Mouse (Mus musculus) hindbrain, embryonic 14.5 days (tissue): ENCODE results near the gene Abcg4. TPM values are rescaled to one million over a fixed set of nuclear protein-coding genes. Genes with fewer than 3 reads are reported as not detected.
A peak's percentile ranks its signal among the peaks of the same experiment; 100 is the strongest.
"Not testable (repeated sequence)": the region's sequence is repeated elsewhere in the genome, so short reads cannot be mapped to it uniquely, and the experiment has no call there.

ENCODE experiments used
- ATAC-seq: fragments of 200-750 bp; cut with Nextera tagmentation; 2 replicates; pipeline ENCODE4 v1.8.0; 2017; ENCODE audit warnings: moderate number of reproducible peaks, mild to moderate bottlenecking, moderate TSS enrichment, moderate library complexity; ENCODE audit not compliant: low FRiP score
- DNase-seq: peaks from one replicate; pipeline ENCODE4 v3.0.0-alpha.2; 2015; ENCODE audit warnings: low spot score
- H3K27ac ChIP-seq: fragments of 300-500 bp; sonication (generic); 2 replicates; pipeline ENCODE4 v1.5.1; 2014; ENCODE audit warnings: mild to moderate bottlenecking, moderate library complexity
- H3K27me3 ChIP-seq: fragments of 300-500 bp; sonication (generic); 2 replicates; pipeline ENCODE4 v1.6.1; 2014; ENCODE audit warnings: mild to moderate bottlenecking, low read length, mixed read lengths; ENCODE audit not compliant: control insufficient read depth, insufficient read depth
- H3K36me3 ChIP-seq: fragments of 300-500 bp; sonication (generic); replicated peaks from 2 replicates; pipeline ENCODE4 v1.6.1; 2014; ENCODE audit not compliant: control insufficient read depth, insufficient read depth
- H3K4me1 ChIP-seq: fragments of 300-500 bp; sonication (generic); replicated peaks from 2 replicates; pipeline ENCODE4 v1.6.1; 2014; ENCODE audit warnings: antibody characterized with exemption, low read length, mixed read lengths; ENCODE audit not compliant: control insufficient read depth, insufficient read depth
- H3K4me2 ChIP-seq: fragments of 300-500 bp; sonication (generic); replicated peaks from 2 replicates; pipeline ENCODE4 v1.6.1; 2014; ENCODE audit warnings: mild to moderate bottlenecking, moderate library complexity
- H3K4me3 ChIP-seq: fragments of 300-500 bp; sonication (generic); replicated peaks from 2 replicates; pipeline ENCODE4 v1.5.1; 2014; ENCODE audit warnings: mild to moderate bottlenecking, low read length
- H3K9ac ChIP-seq: fragments of 300-500 bp; sonication (generic); 2 replicates; pipeline ENCODE4 v1.6.1; 2014
- H3K9me3 ChIP-seq: fragments of 300-500 bp; sonication (generic); 2 replicates; pipeline ENCODE4 v1.6.1; 2016; ENCODE audit warnings: low read length; ENCODE audit not compliant: control insufficient read depth
- WGBS: fragments of 180-500 bp; shearing (Covaris S2); extraction: QIAGEN DNeasy Blood & Tissue Kit; methylation state at CpG from one replicate; pipeline ENCODE4 v1.1.7; 2014; 5-methylcytosine and 5-hydroxymethylcytosine counted together
- polyA plus RNA-seq: library from polyadenylated mRNA; unstranded; fragments of >200 nt; fragmentation: Nextera tagmentation; extraction: Ambion mirVana; gene quantifications from 2 replicates; pipeline ENCODE4 v1.2.1, GENCODE M21; 2014

The Abcg4 gene
- polyA plus RNA-seq, 1 experiment from 2014 or later = 21.7 TPM

DNA sequence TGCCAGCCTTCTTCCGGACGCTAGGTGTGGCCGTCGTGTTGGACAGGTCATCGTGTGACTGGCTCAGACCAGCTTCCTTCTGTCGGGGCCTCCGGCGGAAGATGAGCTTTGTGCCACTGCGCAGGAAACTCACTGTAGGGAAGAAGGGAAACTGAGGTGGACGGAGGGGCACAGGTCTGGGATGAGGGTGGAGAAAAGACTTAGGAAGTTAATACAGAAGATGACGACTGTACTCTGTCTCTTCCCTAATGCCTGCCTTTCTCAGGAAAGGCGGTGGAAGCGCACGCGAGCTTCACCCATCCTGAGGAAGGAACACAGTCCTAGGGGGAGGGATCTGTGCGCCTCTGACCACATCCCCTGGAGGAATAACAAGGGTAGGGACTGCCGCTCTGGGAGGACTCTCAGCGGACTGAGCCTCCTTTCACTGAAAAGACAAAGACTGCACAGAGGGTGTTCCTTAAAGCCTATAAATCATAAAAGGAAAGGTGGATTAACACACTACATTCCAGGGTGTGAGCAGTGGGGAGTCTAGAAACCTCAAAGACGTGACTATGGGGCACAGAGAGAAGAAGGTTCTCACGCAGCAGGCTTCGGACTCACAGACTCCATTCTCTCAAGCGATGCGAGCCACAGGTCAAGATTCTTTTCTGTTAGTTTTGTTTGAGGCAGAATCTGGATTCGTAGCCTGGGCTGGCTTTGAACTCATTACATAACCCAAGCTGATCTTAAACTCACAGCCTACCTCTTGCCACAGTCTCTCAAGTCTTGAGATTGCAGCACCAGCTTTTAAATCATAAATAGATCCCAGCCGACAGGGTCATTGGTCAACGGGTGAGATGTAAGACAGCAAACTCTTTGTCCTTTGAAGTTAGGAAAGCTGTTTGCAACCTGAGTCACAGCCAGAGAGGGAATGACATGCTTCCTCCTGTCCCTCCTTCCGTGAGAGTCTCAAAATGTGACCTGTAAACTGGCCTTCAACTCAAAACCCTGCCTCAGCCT lies 23.0 kb upstream of the Abcg4 start:
- Histone ChIP-seq H3K4me1 (no peaks in the 10 kb centered on the region), H3K27me3 (no peaks in the 10 kb centered on the region), H3K9ac (no peak overlapping the region; the same call in 1 of the 2 replicates), H3K27ac (peak overlapping the region; percentile 29; the same call in 1 of the 2 replicates), H3K4me3 (no peak overlapping the region), H3K9me3 (no peaks in the 10 kb centered on the region), H3K4me2 (no peak overlapping the region), H3K36me3 (peaks cover 58% of the 10 kb centered on the region)
- DNase-seq = no peak
- WGBS = 8% methylated on average over 27 of the region's 27 CpGs
- no peak for ATAC-seq

DNA sequence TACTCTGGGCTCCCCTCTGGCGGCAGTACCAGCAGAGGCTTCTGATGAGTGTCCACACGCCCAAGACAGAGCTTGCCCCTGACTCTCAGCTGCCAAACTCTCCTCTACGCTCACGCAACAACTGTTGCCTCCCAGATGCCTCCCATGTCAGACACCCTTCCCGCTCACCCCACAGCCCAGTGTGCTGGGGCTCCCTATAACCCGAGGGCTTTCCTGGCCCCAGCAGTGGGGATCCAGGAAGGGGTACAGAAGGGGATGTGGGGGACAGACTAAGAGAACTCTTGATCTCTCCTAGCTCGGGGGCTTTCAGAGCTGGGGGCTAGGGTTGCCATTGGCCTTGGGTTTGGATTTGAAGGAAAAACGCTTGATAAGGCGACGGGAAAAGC lies 22.3 kb upstream of the Abcg4 start:
- no peak overlapping the region for H3K9ac ChIP-seq
- no peaks in the 10 kb centered on the region for H3K4me1 ChIP-seq
- DNase-seq (no peak), ATAC-seq (no peak)
- H3K27ac ChIP-seq = peak overlapping the region; percentile 29; the same call in 1 of the 2 replicates
- H3K36me3 ChIP-seq = peaks cover 51% of the 10 kb centered on the region
- no peak overlapping the region for H3K4me3 ChIP-seq
- H3K27me3 ChIP-seq = no peaks in the 10 kb centered on the region
- 25% methylated on average over 10 of the region's 10 CpGs for WGBS
- no peak overlapping the region for H3K4me2 ChIP-seq
- no peaks in the 10 kb centered on the region for H3K9me3 ChIP-seq

DNA sequence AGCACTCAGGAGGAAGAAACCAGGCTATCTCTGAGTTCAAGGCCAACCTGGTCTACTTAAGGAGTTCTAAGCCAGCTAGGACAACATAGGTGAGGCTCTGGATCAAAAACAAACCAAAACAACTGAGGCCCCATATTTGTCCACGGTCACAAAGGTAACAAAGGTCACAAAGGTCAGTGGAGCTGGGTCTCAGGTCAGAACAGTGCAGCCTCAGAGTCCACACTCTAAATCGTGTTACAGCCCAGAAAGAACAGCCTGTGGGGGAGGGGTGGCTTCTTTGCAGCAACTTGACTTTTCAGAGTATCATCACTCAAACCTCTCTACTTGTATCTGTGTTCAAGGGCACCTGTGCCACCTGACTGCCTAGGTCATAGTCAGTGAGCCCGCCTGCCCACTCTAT lies 21.3 kb upstream of the Abcg4 start:
- no peak for DNase-seq

DNA sequence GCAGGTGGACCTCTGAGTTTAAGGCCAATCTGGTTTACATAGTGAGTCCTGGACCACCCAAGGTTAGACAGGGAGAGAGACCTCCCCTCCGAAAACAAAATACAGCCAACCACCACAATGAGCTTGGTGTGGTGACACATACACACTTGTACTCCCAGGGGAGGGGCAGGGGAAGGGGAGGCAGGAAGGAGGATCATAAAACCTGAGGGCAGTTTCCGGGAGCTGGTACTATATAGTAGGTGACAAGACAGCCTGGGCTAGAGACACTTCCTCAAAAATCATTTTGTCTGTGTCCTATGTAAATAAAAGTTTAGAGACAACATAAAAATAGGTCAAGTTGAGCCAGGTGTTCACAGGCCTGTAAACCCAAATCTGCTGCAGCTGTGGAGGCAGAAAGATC lies 18.8 kb upstream of the Abcg4 start:
- Histone ChIP-seq H3K4me3 (no peak overlapping the region), H3K36me3 (peaks cover 20% of the 10 kb centered on the region), H3K9ac (no peak overlapping the region), H3K27me3 (no peaks in the 10 kb centered on the region), H3K27ac (no peak overlapping the region), H3K4me1 (peaks cover 15% of the 10 kb centered on the region), H3K4me2 (no peak overlapping the region), H3K9me3 (no peaks in the 10 kb centered on the region)
- ATAC-seq = no peak
- 98% methylated on average over 2 of the region's 2 CpGs for WGBS
- no peak for DNase-seq

More for the DNA sequence above, 21.3 kb upstream of the Abcg4 start:
- ATAC-seq = no peak
- peaks cover 41% of the 10 kb centered on the region for H3K36me3 ChIP-seq
- no peak overlapping the region for H3K4me2 ChIP-seq
- H3K27ac ChIP-seq = no peak overlapping the region
- H3K4me3 ChIP-seq = no peak overlapping the region
- H3K27me3 ChIP-seq = no peaks in the 10 kb centered on the region
- no peaks in the 10 kb centered on the region for H3K9me3 ChIP-seq
- H3K9ac ChIP-seq = no peak overlapping the region
- 70% methylated on average over 3 of the region's 3 CpGs for WGBS
- peaks cover 1% of the 10 kb centered on the region for H3K4me1 ChIP-seq

DNA sequence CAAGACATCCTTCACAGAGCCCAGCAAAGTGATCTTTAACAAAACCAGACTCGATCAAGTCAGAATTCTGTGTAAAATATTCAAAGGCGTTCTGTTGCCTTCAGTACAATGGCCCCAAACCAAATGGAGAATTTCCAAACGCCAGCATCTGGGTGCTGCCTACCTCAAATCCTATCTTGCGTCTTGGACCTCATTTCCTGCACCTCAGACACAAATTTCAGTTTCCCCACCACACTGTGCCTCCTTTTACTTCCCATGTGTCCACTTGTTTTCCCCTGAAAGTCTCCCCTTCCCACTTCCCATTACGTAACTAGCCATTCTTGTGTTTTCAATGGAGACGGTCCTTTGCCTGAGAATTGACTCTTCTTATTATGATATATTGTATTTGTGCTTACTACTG lies 18.1 kb upstream of the Abcg4 start:
- WGBS = 90% methylated on average over 6 of the region's 6 CpGs
- no peak overlapping the region for H3K27ac ChIP-seq
- H3K9ac ChIP-seq = no peak overlapping the region
- no peak overlapping the region for H3K4me3 ChIP-seq
- H3K4me1 ChIP-seq = peaks cover 15% of the 10 kb centered on the region
- ATAC-seq (no peak), DNase-seq (no peak)
- peaks cover 24% of the 10 kb centered on the region for H3K36me3 ChIP-seq
- peak overlapping the region; percentile 77; the same call in 1 of the 2 replicates for H3K4me2 ChIP-seq
- no peaks in the 10 kb centered on the region for H3K9me3 ChIP-seq
- no peaks in the 10 kb centered on the region for H3K27me3 ChIP-seq

DNA sequence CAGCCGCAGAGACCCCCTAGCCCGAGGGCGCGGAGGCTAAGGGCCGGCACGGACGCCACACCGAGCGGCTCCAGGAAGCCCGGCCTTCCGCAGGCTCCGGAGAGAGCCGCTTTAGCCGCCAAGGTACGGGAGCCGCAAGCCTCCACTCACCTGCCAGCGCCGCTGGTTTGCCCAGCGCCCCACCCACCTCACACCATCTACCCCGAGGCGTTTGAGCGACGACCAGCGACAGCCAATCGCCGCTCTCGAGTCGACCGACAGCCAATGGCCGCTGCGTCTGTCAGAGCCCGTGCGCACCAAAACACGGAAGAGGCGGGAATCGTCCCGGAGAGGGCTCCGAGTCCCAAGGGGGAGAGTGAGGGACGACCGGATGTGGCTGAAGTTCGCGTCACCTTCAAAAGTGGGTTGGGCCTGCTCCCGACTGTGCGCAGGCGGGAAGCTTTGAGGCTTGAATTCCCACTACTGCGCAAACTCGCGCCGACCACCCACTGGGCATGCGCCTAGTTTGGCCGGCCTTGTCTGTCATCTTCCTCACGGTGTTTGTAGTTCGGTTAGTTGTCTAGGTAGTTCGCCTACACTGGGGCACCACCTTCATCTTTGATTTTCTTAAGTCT lies 17.2 kb upstream of the Abcg4 start, which contains the start of gene Hinfp:
Hinfp (minus strand) TSS at position 206 of the 614 bp plus-strand sequence.
- ATAC-seq (peak; percentile 99), DNase-seq (peak; percentile 99)
- no peaks in the 10 kb centered on the region for H3K27me3 ChIP-seq
- WGBS = under 1% methylated on average over 54 of the region's 54 CpGs
- peak within 1 kb of the TSS; percentile 96 for H3K9ac ChIP-seq
- H3K36me3 ChIP-seq = peaks cover 24% of the 10 kb centered on the region
- peak within 1 kb of the TSS; percentile 97 for H3K4me3 ChIP-seq
- no peaks in the 10 kb centered on the region for H3K9me3 ChIP-seq
- H3K4me1 ChIP-seq = peaks cover 15% of the 10 kb centered on the region
- peak within 1 kb of the TSS; percentile 77 for H3K4me2 ChIP-seq
- peak within 1 kb of the TSS; percentile 85 for H3K27ac ChIP-seq

DNA sequence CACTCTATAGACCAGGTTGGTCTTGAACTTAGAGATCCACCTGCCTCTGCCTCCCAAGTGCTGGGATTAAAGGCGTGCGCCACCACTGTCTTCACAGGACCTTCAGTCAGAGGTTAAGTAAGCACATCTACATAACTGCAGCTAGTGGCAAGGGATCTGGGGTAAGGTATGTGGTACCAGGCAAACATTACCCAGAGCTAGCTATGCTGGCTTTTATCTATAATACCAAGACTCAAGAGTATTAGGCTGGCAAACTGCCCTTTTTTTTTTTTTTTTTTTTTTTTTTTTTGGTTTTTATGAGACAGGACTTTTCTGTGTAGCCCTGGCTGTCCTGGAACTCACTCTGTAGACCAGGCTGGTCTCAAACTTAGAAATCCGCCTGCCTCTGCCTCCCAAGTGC lies 11.6 kb upstream of the Abcg4 start:
- peaks cover 73% of the 10 kb centered on the region for H3K36me3 ChIP-seq
- not testable (repeated sequence) for DNase-seq, H3K27ac ChIP-seq, H3K9ac ChIP-seq, H3K4me3 ChIP-seq, H3K27me3 ChIP-seq, H3K4me2 ChIP-seq, ATAC-seq, H3K9me3 ChIP-seq
- 95% methylated on average over 3 of the region's 3 CpGs for WGBS
- peaks cover 15% of the 10 kb centered on the region for H3K4me1 ChIP-seq

DNA sequence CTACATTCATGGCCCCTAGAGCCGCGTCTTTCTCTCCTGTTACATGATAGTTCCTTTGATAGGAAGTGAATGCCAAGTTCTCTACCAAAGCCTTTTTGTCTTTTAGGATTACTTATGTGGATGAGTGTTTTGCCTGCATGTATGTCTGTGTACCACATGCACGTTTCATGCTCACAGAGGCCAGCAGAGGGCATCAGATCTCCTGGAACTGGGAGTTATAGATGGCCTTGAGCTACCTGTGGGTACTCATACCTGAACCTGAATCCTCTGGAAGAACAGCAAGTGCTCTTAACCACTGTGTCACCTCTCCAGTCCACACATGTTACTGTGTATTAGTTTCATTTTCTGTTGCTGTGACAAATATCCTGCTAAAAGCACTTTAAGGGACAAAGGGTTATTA lies 4.1 kb upstream of the Abcg4 start:
- H3K4me3 ChIP-seq = no peak overlapping the region
- H3K36me3 ChIP-seq = peaks cover 70% of the 10 kb centered on the region
- WGBS = 74% methylated on average over 3 of the region's 3 CpGs
- H3K9ac ChIP-seq = no peak overlapping the region
- H3K4me1 ChIP-seq = peaks cover 13% of the 10 kb centered on the region
- no peak overlapping the region for H3K4me2 ChIP-seq
- H3K9me3 ChIP-seq = no peaks in the 10 kb centered on the region
- H3K27ac ChIP-seq = no peak overlapping the region
- ATAC-seq (no peak), DNase-seq (peak; percentile 68)
- no peaks in the 10 kb centered on the region for H3K27me3 ChIP-seq

DNA sequence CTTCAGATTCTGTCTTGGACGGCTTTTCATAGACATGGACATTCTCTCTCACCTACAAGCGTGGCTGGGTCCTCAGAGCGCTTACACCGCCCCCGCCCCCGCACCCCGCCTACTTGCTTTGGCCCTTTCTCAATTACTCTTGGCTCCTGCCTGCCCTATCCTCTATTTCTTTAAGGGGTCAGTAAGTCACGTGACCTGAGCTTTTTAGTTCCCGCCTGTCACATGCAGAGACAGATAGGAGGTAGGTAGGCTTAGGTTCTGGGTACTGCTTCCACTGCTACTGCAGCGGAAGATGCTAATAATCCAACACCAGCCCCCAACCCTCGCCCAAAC lies 510 bp upstream of the Abcg4 start:
- peaks cover 24% of the 10 kb centered on the region for H3K4me1 ChIP-seq
- no peaks in the 10 kb centered on the region for H3K27me3 ChIP-seq
- DNase-seq (peak; percentile 30), ATAC-seq (no peak)
- peak overlapping the region; percentile 81 for H3K9ac ChIP-seq
- peak overlapping the region; percentile 66 for H3K4me3 ChIP-seq
- no peaks in the 10 kb centered on the region for H3K9me3 ChIP-seq
- WGBS = 4% methylated on average over 11 of the region's 11 CpGs
- H3K4me2 ChIP-seq = peak overlapping the region; percentile 73
- H3K36me3 ChIP-seq = peaks cover 37% of the 10 kb centered on the region
- H3K27ac ChIP-seq = no peak overlapping the region
